Mouse (Mus musculus) yolk sac, embryonic 10.5 days (tissue): ENCODE results near the gene Abhd16a.

Source experiments
- DNase-seq: peaks from one replicate; pipeline ENCODE4 v3.0.0-alpha.2; 2017; ENCODE audit warnings: low spot score

Gene Abhd16a

GRCm38 (mm10) chr17:35060071-35060470 lies 29.0 kb upstream of the Abhd16a start:
- no peak for DNase-seq

- DNase-seq, result no peak
Measured at GRCm38 (mm10) chr17:35060737-35061297, 28.2 kb upstream of the Abhd16a start.

- no peak for DNase-seq
Measured at GRCm38 (mm10) chr17:35061299-35061698, 27.8 kb upstream of the Abhd16a start.

GRCm38 (mm10) chr17:35063466-35063865 lies 25.6 kb upstream of the Abhd16a start:
- DNase-seq, result no peak

- DNase-seq, result no peak
Measured at GRCm38 (mm10) chr17:35064378-35064877, 24.6 kb upstream of the Abhd16a start.

GRCm38 (mm10) chr17:35064951-35065947 lies 23.8 kb upstream of the Abhd16a start, which contains the start of gene Ly6g6c:
Gene Ly6g6c, plus strand, starts transcription at chr17:35065388.
- DNase-seq, result peak; percentile 77

GRCm38 (mm10) chr17:35066084-35066483 lies 23.0 kb upstream of the Abhd16a start, which contains the start of gene Mpig6b:
Gene Mpig6b, minus strand, starts transcription at chr17:35066184.
- DNase-seq, result no peak

GRCm38 (mm10) chr17:35068213-35068914 lies 20.7 kb upstream of the Abhd16a start:
- DNase-seq, result no peak

GRCm38 (mm10) chr17:35070556-35071229 lies 18.4 kb upstream of the Abhd16a start:
- no peak for DNase-seq

- no peak for DNase-seq
Measured at GRCm38 (mm10) chr17:35071454-35071853, 17.6 kb upstream of the Abhd16a start.

GRCm38 (mm10) chr17:35074097-35074496 lies 15.0 kb upstream of the Abhd16a start:
- no peak for DNase-seq

GRCm38 (mm10) chr17:35076507-35077176 lies 12.4 kb upstream of the Abhd16a start, which contains the start of gene Ly6g6e:
Gene Ly6g6e, plus strand, starts transcription at chr17:35076902.
- DNase-seq, result no peak

- DNase-seq, result no peak
Measured at GRCm38 (mm10) chr17:35077285-35077684, 11.8 kb upstream of the Abhd16a start.

GRCm38 (mm10) chr17:35077786-35078233 lies 11.3 kb upstream of the Abhd16a start, which contains the start of gene Ly6g6d:
Gene Ly6g6d, minus strand, starts transcription at chr17:35078065.
- DNase-seq, result no peak

GRCm38 (mm10) chr17:35079778-35080177 lies 9.3 kb upstream of the Abhd16a start:
- no peak for DNase-seq

GRCm38 (mm10) chr17:35080248-35080647 lies 8.8 kb upstream of the Abhd16a start:
- DNase-seq, result no peak

- no peak for DNase-seq
Measured at GRCm38 (mm10) chr17:35080710-35081109, 8.4 kb upstream of the Abhd16a start.

- no peak for DNase-seq
Measured at GRCm38 (mm10) chr17:35082841-35083576, 6.1 kb upstream of the Abhd16a start.

GRCm38 (mm10) chr17:35083929-35084497 lies 5.0 kb upstream of the Abhd16a start:
- no peak for DNase-seq
